Mouse (Mus musculus) B cell, adult 2 months (primary cell): ENCODE results near the gene Kif7.

ENCODE experiments used
- DNase-seq, 2 experiments: peaks; one replicate each; pipeline ENCODE4 v3.0.0; 2022

Gene Kif7

GRCm38 (mm10) chr7:79721386-79721977 is 6.0 kb upstream of the Kif7 start:
- DNase-seq = no peak

GRCm38 (mm10) chr7:79710831-79711230 is 4.7 kb downstream of the Kif7 start:
- no peak for DNase-seq

GRCm38 (mm10) chr7:79710130-79710607 is 5.4 kb downstream of the Kif7 start:
- no peak for DNase-seq

GRCm38 (mm10) chr7:79705210-79705609 is 10.3 kb downstream of the Kif7 start:
- no peak for DNase-seq

- no peak for DNase-seq
These were observed 12.8 kb downstream of the Kif7 start for GRCm38 (mm10) chr7:79702755-79703154.

GRCm38 (mm10) chr7:79696495-79696894 is 19.0 kb downstream of the Kif7 start:
- no peak for DNase-seq

GRCm38 (mm10) chr7:79680231-79680630 is 35.3 kb downstream of the Kif7 start:
- DNase-seq = no peak

- peak; percentile 5 to 16 for DNase-seq
These were observed 36.3 kb downstream of the Kif7 start for GRCm38 (mm10) chr7:79679186-79679585.

- no peak for DNase-seq
These were observed 44.5 kb downstream of the Kif7 start for GRCm38 (mm10) chr7:79670900-79671604.

GRCm38 (mm10) chr7:79666690-79667089 is 48.8 kb downstream of the Kif7 start:
- no peak for DNase-seq

GRCm38 (mm10) chr7:79661253-79661890 is 54.1 kb downstream of the Kif7 start:
- DNase-seq = no peak

- peak in 1 of 2 experiments; percentile 4 for DNase-seq
These were observed 55.0 kb downstream of the Kif7 start for GRCm38 (mm10) chr7:79660291-79661150.

- DNase-seq = peak; percentile 99
These were observed 55.8 kb downstream of the Kif7 start, which contains the start of gene Ticrr for GRCm38 (mm10) chr7:79659578-79660290. Ticrr (plus strand) TSS chr7:79660196.

GRCm38 (mm10) chr7:79654586-79654985 is 60.9 kb downstream of the Kif7 start:
- no peak for DNase-seq

GRCm38 (mm10) chr7:79654185-79654584 is 61.3 kb downstream of the Kif7 start:
- DNase-seq = no peak

GRCm38 (mm10) chr7:79649005-79649404 is 66.5 kb downstream of the Kif7 start:
- peak; percentile 68 to 76 for DNase-seq
